Mouse (Mus musculus) monocyte, adult 2 months (primary cell): ENCODE data around the gene Ahnak.
"Not testable (repeated sequence)": the region's sequence is repeated elsewhere in the genome, so short reads cannot be mapped to it uniquely, and the experiment has no call there.

Experiments
- DNase-seq, 2 experiments: peaks; one replicate each; pipeline ENCODE4 v3.0.0; 2022; ENCODE audit warnings: low spot score in 2 of 2, low read depth in 1 of 2

The Ahnak gene

GRCm38 (mm10) chr19:8992769-8993624 is 3.9 kb downstream of the Ahnak start:
- peak; percentile 67 to 79 for DNase-seq

GRCm38 (mm10) chr19:8993625-8993912 is 4.5 kb downstream of the Ahnak start:
- no peak for DNase-seq

GRCm38 (mm10) chr19:8994813-8995607 is 5.9 kb downstream of the Ahnak start:
- DNase-seq: no peak

GRCm38 (mm10) chr19:8996601-8997000 is 7.5 kb downstream of the Ahnak start:
- no peak for DNase-seq

DNA sequence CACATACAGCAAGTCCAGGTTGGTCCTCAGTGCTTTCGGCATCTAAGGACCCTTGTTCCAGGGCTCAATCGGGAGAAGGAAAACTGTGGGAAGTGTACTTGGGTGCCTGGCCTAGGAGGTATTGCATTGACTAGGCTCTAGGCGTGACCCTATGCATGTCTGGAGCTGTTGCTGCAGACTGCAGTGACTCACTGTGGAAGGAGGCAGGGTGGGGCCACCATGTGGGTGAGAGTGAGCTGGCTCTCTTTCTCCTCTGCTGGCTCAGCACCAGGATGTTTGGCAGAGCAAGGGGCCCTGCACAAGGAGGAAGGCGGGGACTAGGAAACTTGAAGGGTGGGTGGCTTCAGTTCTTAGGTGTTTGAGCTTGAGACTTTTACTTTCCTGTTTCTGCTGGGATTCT is 8.5 kb downstream of the Ahnak start:
- peak; percentile 47 to 65 for DNase-seq

DNA sequence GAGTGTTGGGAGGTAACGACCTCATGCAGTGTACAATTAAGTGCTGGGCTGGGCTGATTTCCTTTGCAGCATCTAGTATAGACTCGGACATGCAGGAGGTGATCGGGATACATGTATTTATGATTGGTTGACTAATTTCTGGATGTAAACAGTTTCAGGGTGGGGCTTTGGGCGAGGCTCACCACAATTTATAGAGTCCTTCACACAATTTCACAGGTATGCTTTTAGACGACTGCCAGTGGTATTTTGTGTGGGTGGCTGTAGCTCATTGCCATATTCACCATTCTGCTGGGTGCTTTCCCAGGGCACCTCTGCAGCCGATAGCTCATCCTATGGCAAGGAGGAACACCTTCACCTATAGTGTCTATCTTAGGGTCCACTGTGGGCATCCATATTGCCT is 9.5 kb downstream of the Ahnak start:
- no peak for DNase-seq

DNA sequence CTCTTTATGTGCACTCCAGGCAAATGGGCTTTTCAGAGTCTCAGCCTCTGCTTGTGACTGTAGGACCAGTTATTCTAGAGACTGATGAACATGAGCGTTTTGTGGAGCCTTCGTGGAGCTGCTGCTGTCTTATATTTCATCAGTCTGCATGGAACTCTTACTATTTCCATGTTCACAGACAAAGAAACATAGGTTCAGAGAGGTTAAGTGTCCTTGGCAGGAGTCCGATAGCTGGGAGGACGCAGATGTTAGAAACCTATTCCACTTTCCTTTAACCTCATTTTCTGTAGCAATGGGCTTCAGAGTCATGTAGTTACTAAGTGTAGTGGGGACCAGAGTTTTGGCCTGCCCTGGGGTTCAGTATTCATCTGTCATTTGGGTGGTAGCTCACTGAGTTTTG is 10.1 kb downstream of the Ahnak start:
- DNase-seq: no peak

- not testable (repeated sequence) for DNase-seq
These were observed 17.8 kb downstream of the Ahnak start for GRCm38 (mm10) chr19:9006915-9007314.

- DNase-seq: no peak
These were observed 30.2 kb downstream of the Ahnak start for GRCm38 (mm10) chr19:9019298-9019697.

DNA sequence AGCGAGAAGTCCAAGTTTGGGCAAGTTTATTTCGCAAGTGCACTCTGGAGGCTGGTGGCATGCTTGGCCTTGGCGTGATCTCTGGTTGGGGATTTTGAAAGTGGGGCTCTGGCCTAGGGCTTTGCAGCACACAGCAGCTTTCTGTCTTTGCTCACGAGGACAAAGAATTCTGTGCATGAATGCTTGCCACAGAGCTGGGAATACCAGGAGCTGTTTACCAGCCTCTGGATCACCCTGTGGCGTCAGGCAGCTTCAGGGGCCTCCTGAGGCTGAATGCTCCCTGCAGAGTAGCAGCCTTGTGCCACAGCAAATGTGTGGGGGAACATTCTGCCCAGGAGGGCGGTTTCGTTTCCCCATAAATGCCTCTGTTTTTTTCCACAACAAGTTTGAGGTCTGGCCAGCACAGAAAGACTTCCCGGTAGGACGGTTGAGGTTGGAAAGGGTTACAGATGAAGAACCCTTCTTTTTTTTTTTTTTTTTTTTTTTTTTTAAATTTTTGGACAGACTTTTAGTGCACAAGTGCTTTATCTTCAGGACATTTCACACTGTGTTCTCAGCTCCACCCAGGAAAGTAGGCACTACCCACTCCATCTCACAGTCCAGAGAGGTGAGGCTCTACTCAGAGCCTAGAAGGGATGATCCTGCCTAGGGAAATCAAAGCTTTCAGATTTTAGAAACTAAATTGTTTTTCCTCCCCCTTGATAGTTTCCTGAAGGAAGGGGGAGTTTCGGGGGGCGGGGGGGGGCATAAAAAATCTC is 34.1 kb downstream of the Ahnak start:
- DNase-seq: peak; percentile 64 to 68

DNA sequence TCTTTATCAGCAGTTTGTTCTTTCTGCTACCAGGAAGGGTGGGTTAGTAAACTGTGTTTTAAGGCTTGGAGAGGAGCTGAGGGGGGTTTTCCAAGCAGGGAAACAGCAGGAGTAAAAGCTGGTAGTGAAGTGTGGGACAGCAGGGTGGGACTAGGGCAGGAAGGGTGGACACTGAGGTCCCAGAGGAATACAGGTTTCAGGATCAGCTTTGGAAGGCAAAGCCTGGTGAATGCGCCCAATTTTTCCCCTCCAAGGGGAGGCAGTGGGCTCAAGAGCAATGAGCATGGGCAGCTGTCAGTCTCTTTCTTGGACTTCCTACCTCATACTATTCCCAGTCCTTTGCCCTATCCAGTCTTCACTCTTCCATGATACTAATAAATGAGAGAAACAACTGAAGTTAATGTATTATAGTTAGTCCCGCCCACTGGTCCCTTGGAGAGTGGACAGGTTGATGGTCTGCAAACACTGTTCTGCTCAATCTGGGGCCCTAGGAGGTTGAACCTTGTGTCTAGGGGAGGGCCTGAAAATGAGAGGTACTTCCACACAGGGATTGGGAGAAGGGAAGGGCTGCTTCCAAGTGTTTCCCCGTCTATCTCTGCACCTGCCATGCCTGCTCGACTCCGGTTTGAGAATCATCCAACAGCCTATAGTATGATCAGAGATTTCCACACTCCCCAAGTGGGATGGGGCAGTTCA is 36.6 kb downstream of the Ahnak start:
- DNase-seq: no peak

DNA sequence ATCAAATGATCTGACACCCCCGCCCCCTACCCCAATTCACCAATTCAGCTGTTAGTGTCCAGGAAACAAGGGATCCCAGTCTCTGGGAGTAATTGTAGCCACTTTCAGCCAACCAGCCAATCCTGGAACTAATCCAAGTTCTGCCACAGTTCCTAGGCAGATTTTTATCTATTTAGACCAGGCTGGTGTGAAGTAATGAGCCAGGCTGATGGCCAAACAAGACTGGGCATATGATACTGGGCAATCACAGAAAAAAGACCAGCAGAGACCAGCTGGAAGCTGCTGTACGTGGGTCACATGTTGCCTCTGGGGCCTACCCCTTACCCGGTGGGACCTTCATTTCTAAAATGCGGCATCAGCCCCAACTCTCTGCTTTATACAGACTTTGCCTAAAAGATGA is 37.5 kb downstream of the Ahnak start:
- no peak for DNase-seq

GRCm38 (mm10) chr19:9027795-9028194 is 38.7 kb downstream of the Ahnak start:
- DNase-seq: no peak

DNA sequence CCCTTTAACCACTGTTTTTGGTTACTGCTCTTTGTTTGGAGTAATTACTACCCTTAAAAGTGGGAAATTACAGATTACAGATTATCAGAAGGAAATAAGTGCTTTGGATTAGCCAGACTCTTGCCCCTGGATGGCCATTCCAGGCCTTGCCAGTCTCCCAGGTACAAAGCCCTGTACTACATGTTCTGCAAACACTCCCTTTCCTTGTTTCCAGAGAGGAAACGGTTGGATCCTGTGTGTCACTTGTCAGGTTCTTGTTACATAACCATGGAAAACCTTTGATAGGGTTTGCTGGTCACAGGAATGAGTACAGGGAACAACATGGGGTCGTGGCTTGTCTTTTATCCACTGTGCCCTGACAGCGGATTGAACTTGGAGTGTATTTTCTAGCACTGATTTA is 39.3 kb downstream of the Ahnak start:
- no peak for DNase-seq

DNA sequence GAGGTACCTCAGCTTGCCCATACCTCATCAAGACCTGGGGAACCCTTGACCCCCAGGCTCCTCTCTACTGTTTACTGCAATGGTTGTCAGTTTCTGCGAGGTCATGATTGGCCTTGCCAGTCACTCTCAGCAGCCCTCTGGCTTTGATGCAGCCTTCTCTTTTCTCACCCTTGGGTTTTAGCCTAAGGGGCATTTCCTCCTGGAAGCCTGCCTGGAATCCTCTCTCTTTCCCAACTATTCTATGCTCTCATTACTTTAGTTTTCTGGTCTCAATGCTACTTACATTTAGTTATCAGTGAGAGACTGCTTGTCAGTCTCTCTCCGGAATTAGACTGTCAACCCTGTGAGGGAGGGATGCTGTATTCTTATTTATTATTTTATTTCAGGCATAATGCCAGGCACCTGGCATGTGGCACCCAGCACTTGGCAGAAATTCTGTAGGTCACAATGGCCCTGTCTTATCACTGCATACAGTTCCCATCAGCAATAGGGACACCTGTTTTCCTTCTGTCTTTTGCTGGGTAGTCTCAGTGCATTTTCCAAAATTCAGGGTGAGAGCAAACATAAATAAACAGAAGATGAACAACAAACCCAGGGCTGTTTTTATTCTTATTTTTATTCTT is 40.7 kb downstream of the Ahnak start:
- DNase-seq: no peak

- no peak for DNase-seq
These were observed 43.5 kb downstream of the Ahnak start for GRCm38 (mm10) chr19:9032502-9033129.

DNA sequence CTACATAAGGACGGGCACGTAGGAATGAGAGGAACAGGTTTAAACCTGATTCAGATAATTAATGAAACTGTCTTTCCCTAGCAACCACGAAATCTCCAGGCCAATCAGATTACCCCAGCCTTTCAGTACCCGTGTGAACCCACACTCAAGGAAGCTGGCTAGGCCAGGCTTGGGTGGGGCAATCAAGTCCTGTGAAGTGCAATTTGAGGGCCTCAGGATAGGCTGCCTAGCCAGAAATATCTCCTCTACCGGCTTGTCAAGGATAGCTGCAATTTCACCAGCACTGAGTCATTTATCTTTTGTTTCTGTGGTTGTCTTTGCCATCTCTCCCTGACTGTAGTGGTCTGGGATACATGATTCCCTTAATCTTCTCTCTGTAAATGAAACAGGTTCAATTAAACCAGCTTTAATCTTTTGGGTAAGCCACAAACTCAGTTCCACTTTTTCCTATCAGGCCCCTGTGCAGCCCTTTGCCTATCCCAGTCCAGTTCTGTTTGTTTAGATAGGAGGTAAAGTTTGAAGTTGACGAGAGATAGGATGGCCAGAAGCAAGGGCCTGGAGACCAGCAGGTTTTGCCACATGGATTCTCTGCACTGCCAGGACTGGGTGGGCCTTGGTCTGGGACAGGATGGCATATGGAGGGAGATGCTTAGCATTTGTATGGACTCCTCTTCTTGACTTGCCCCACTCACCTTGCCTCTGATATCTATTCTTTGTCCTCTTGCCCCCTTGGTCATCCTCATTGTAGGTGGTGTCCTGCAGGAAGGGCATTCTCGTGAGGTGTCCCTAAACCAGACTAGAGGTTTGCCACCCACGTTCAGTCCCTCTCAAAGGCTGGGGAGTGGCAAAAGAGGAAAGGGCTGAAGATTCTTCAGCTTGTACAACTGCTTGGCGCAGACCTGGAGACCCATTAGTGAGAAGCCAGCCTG is 44.6 kb downstream of the Ahnak start:
- DNase-seq: no peak

GRCm38 (mm10) chr19:9034480-9034879 is 45.4 kb downstream of the Ahnak start:
- DNase-seq: no peak

DNA sequence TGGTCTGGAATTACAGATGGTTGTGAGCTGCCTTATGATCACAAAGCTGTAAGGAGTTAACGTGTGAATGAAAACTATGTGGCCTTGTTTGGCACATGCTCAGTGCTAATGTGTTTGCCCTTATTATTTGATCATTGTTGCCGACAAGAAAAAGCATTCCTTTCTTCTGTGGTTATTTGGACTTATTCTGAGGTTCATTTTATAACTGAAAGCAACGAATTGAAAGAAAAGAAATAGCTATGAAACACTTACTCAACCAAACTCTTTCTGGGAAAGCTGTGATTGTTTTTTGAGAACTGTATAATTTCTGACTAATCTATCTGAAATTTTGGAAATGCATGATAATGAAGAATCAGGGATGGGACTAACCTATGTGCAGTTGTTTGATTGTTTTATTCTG is 46.0 kb downstream of the Ahnak start:
- DNase-seq: no peak
